Mouse (Mus musculus) embryo, embryonic 10.5 days (tissue): ENCODE data around the gene Arsb.
"Not testable (repeated sequence)": the region's sequence is repeated elsewhere in the genome, so short reads cannot be mapped to it uniquely, and the experiment has no call there.

Source experiments
- DNase-seq: peaks from one replicate; pipeline ENCODE4 v3.0.0-alpha.2; 2015; ENCODE audit warnings: low spot score

Gene Arsb

DNA sequence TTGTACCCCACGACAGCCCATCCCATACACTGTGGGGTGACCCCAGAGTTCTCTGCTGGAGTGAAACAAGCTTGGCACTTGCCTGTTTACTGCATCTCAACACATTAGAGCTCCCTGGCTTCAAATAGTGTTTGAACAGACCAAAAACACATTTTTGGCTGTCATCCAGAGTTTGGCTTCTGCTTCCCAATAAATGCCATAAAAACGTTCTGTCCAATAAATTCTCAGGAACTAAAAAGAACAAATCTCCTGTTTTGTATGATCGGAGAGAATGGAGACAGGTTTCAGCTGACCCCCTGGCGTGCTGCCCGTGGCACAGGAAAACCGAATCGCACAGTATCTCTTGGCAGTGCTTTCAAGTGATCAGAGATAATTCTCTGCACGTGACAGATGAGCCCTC lies 16.2 kb downstream of the Arsb start:
- DNase-seq = no peak

DNA sequence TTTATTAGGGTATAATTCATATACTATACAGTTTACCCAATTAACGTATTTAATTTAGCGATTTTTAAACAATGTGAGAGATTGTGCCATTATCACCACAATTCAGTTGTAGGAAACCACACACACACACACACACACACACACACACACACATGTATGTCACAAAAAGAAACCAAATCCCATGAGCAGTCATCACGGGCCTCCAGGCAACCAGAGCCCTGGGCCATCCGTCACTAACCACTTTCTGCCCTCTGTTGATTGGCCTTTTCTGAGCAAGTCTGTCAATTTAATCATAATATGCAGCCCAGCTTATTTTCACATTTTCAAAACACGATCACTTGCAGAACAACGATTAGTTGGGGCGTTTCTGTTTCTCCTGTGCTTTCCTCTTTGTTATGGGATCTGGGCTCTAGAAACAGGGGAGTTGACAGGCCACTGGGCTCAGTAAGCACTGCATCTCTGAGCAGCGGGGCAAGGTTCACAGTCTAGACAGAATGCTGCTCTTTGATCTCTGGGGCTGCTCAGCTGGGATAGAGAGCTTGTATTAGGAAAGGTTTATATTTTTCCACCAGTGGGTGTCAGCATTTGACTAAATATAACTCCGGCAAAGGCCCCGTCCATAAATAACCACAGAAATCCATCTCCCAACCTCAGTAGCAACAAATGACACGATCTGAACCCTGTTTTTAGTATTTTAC lies 21.7 kb downstream of the Arsb start:
- DNase-seq = peak; percentile 90

DNA sequence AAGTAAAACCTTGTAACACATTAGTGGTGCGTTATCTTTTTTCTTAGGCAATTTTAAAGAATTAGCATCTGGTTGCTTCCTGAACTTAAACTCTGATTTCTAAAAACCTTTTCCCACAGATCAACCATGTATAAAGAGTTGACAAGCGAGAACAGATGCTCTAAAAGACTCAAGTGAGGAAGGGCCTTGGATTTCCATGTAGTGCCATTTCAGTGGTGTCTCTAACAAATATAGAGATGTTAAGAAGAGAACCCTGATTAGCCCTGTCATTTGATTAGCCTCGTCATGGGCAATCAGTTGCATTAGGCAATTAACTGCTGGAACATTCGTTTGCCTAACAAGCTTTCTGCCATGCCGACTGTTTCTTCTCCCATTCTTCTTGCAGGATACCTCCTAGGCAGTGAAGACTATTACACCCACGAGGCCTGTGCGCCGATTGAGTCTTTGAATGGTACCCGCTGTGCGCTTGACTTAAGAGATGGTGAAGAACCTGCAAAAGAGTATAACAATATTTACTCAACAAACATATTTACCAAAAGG lies 22.3 kb downstream of the Arsb start:
- DNase-seq = no peak

DNA sequence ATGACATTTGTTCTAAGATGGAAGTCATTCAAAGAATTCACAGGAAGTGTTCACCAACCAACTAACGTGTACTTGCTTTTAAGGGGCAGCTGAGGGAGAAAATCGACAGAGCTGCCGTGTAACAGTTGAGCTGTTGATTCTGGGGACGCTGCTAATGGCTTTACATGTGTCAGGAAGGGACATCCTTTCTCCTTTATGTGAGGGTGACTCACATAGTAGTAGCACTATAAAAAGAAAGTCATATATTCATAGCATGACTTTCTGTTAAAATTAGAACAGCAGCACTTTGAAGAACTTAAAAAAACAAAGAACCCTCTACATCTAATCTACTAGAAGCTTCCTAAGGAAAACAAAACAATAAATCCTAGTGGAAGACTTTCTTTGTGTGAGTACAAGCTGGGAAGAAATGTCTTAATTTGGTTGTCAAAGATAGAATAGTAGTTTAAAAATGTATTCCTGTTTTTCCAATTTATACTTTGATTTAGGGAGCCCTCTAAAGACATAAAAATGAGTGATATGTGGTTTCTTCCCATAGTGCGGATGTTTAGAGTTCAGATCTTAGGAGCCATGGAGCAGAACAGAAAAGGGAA lies 25.7 kb downstream of the Arsb start:
- no peak for DNase-seq

DNA sequence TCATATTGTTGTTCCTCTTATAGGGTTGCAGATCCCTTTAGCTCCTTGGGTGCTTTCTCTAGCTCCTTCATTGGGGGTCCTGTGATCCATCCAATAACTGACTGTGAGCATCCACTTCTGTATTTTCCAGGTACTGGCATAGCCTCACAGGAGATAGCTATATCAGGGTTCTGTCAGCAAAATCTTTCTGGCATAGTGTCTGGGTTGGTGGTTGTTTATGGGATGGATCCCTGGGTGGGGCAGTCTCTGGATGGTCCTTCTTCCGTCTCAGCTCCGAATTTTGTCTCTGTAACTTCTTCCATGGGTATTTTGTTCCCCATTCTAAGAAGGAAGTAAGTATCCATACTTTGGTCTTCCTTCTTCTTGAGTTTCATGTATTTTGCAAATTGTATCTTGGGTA lies 38.9 kb downstream of the Arsb start:
- not testable (repeated sequence) for DNase-seq

DNA sequence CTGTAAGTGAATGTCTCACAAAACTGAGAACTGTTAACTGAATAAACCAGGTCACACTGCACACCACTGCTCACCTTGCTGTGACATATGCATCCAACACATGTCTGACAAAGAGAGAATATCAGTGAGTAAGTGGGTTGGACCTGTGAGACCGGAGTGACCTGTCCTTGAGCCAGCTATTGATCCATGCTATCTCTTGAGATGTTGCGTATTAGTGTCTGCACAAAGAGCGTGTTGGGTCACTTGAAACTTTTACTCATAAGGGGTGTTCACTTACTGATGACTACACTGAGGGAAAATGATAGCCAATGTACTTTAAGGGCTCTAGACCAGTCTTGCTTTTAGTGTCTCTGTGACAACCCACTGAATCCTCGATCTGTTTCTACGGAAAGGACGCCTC lies 42.7 kb downstream of the Arsb start:
- no peak for DNase-seq

DNA sequence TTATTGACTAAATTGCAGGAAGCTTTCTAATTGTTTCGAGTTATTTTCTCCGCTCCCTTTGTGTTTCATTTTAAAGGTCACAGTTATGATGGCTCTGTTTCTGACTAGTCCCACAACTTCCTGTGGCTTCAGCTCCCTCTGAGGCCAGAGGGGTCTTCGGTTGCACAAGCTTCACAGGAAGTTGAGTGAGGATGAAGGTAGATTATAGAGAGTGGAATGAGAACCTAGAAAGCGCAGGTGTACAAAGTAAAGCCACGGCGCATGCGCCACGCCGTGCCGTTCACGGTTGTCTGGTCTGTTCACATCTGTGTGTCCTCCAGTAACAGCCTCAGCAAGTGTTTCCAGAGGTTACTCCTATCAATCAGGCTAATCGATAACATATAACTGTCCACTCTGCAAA lies 43.2 kb downstream of the Arsb start:
- no peak for DNase-seq

DNA sequence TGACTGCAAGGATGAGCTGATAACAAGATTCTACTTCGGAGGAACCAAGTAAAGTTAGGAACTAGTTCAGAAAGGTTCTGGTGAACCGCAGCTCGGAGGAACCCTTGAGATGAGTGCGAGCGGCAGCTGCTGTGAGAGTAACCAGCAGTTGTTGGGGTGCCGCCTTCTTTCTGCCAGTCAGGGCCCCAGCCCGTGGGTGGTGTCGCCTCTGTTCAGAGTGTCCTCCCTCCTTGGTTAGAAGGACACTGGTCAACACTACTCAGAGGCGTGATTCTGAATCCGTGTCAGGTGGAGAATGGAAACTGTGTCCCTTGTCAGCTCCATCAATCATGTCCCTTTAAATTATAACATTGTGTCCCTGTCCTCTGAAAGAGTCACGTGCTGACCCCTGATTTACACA lies 43.7 kb downstream of the Arsb start:
- no peak for DNase-seq

DNA sequence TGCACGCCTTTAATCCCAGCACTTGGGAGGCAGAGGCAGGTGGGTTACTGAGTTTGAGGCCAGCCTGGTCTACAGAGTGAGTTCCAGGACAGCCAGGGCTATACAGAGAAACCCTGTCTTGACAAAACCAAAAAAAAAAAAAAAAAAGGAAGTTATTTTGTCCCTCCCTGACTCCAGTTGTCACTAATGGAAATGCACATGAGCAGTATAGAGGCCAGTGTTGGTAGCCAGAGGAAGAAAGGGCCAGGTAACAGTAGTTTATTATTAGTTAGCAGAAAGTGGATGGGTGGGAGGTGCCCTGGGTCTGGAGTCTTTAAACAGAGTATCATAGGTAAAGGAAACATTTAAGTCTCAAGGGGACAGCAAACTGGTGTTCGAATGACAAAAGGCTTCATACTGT lies 44.7 kb downstream of the Arsb start:
- no peak for DNase-seq

DNA sequence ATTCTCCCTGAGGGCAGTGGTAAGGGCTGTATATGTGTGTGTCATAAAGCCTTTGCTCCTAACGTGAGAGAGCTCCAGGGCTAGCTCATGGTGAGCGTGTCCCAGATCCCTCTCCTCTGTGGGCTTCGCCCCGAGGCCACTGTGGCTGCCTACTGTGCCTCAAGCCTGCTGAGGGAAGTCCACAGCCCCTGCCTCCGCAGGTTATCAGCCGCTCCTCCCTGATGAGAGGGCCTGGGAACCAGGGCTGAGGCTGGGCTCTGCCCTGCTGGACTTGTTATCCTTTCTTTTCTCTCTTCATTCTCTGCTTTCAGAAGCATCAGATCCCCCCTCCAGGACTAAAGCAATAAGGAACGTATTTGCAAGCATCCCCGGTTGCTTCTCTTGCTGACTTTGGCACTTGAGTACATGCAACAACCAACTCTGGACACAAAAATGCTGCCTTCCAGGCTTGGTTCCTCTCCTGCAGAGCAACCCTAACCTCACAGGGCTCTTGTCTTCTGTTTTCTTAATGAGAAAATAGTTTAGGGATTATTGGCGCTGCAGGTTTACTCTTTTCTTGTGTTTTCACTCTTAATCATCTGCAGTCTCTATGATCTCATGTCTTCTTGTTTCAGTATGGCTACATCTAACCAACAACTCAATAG lies 45.4 kb downstream of the Arsb start:
- DNase-seq = no peak

DNA sequence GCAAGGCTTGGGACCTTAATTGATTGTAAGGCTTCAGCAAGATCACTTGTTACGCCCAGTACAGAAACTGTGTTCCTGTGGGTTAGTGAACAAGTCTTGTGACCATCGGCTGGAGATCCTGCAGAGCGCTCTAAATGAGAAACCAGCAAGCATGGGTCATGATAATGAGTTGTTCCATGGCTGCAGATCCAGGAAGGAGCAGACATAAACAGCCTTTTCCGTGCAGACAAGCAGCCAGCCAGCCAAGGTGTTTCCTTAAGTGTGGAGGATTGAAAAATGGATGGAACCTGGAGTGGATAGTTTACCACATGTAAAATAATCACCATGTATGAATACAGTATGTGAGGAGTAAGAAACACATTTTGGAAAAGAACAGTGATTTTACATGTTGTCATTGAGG lies 48.7 kb downstream of the Arsb start:
- DNase-seq = no peak

DNA sequence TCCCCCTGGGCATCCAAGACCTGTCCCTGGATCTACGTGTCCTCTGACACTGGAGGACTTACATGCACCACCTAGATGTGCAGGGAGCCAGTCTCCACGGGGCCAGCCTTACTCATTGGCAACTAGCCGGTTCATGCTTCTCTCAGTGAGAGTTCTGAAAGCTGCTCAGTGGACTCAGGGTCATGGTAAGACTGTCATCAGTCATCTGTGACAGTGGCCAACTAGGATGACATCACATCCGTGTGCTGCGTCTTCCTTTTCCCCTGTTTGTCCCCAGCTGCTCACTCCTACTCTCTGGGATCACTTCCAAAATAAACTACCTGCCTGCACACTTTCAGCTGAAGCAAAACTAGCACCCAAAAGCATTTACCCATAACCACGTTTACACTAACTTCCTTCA lies 50.6 kb downstream of the Arsb start:
- no peak for DNase-seq

DNA sequence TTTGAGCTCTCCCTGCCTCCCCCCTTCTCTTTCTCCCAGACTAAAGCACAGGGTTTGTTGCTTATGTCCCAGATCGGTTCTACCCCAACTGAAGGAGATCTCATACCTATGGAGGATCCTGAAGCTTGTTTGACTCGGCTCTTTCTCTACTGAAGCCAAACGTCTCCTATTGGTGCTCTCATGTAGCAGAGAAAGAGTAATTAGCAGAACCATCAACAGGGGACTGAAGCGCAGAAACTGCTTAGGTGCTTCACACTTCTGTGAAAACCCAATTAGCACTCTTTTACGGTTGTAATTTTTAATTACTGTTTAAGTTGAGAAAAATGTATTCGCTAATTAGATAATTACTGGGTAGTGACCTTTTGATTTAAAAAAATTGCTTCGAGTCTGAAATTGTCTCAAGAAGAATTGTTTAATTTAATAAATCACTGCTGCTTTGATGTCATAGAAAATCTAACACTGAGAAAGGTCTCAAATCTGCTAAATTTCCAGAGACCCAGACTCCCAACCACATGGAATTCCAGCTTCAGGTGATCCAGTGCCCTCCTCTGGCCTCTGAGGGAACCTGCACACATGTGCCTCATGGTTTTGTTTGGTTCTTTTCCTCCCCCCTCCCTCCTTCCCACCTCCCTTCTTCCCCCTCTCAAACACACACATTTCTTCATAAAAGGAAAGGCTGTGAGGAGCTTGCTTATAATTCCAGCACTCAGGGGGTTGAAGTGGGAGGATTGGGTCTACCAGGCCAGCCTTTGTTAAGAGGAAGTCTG lies 54.5 kb downstream of the Arsb start:
- no peak for DNase-seq

DNA sequence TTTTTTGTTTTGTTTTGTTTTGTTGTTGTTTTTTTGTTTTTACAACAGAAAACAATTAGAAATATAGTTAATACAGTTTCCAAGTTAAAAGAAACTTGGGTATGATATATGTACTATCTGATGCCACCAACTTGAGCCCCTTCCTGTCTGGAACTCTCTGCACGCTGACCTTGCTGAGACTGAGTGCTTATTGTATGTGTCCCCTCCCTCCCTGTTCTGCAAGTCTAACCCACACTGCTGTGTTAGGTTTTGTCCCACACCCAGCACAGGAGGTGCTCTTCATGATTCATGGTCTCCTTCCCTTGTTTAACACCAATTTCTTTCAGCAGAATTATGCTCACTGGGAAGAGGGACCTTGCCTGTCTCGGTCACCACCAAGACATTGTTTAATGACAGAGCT lies 56.3 kb downstream of the Arsb start:
- DNase-seq = no peak

DNA sequence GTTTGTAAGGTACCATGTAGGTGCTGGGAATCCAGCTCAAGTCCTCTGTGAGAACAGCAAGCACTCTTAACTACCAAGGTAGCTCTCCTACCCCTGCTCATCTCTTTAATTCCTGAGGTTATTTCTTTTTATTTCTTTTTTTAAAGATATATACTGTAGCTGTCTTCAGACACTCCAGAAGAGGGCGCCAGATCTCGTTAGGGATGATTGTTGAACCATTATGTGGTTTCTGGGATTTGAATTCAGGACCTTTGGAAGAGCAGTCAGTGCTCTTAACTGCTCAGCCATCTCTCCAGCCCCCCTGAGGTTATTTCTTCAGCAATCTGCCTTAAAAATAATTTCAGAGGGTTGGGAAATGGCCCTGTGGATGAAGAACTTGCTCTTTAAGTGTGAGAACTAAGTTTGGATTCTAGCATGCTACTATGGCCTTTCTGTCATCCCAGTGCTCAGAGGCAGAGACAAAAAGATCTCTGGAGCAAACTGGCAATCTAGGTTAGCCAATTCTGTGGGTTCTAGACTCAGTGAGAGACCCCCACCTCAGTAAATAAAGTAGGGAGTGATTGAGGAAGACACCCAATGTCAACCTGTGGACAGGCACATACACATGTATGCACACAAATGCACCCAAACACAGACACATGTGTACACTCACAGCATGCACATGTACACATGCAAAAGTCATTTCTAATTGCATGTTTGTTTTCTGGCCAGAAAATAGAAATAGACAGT lies 58.3 kb downstream of the Arsb start:
- no peak for DNase-seq

DNA sequence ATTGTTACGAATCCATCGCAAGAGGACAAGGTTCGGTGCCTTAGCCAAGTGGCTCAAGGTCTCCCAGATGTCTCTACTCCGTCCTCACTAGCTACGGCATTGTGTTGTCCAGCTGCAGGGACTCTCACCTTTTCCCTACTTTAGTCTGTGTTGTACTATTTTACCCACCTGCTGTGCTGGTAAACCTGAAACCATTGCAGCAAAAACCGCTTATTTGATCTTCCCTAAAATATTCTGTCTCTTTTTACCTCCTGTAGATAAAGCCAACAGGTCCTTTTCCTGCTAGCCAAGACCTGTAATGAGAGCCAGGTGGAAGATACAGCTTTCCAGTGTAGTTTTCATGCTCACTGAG lies 58.8 kb downstream of the Arsb start:
- no peak for DNase-seq

DNA sequence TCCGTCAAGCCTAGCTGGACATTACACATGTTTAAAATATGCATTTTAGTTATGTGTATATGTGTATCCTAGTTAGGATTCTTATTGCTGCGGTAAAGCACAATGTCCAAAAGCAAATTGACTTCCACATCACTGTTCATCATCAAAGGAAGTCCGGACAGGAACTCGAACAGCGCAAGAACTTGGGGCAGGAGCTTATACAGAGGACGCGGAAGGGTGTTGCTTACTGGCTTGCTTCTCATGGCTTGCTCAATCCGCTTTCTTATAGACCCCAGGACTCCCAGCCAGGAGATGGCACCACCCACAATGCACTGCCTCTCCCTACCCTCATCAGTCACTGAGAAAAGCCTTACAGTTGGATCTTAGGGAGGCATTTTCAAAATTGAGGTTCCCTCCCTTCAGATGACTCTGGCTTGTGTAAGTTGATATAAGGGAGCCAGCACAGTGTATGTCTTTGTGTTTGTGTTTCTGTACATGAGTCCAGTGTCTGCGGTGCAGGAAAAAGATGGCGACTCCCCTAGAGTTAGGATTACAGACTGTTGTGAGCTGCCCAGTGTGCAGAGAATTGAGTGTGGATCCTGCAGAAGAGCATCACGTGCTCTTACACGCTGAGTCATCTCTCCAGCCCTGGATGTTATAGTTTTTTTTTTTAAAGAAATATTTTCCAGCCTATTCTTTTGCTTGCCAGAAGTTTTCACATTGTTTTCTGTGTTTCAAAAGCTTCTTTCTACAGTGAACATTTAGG lies 66.2 kb downstream of the Arsb start:
- DNase-seq = no peak

DNA sequence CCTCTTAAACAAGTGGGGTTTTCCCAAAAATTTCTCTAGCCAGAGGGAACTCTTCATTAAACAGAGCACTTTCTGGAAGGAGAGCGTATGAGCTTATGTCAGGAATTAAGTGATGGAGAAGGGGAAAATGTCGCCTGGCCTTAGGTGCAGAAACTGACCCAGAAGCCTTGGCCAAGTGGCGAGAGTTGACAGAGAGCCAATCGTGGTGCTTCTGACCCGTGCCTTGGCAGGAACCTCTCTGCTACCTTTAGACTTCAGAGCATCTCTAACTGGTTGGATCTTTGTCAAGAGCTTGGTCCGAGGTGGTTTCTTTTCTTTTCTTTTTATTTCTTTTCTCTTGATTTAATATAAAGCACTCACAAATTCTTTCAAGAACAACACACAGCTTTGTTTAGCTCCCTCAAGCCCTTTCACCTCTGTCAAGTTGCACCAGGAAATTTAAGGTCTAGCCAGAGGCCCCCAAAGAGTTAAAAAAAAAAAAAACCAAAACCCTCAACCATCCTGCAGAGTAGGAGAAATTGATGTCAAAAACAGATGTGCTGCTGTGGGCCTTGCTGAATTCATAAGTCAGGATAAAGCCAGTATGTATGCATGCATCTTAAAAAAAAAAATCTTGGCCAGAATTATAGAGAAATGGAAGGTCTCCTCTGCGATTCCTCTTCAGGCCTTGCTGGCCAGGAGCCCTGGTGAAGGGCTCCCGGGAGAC lies 67.2 kb downstream of the Arsb start:
- DNase-seq = no peak

DNA sequence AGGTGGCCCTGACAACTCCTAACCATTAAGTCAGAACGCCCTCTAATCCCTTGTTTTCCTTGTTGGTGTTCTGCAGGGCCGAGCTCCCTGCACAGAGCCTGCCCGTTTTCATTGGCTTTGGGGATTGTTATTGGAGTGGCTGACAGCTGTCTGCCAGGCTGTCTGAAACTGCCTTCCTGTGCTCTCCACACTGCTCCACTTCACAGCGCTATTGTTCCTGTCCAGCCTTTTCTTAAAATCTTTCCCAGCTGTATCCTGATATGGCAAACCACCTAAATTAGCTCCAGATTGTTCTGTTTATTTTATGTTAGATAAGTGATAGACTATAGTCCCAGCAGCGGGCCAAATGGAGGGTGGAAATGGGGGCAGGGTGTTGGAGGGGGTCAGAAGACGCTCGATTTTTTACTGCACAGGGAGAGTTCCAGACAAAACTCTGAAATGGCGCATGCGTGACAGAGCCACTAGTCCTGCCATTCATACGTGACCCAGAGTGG lies 67.8 kb downstream of the Arsb start:
- DNase-seq = peak; percentile 84

DNA sequence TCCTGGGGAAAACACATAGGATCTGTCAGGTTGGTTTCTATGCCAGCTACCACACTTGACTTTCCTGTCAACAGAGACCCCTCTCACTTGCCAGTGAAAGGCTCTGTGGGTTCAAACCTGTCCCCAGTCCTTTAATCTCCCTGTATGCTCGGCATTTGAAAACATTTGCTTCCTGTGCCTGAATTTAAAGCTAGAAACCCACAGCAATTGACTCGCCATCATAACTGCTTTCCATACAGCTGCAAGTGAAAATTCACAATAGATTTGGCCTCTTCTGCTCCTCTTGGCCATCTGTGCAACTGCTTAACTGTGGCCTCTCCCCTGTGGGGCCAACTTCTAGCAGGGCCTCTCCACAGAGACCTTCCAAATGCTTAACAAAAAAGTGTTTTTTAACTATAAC lies 68.3 kb downstream of the Arsb start:
- DNase-seq = no peak

DNA sequence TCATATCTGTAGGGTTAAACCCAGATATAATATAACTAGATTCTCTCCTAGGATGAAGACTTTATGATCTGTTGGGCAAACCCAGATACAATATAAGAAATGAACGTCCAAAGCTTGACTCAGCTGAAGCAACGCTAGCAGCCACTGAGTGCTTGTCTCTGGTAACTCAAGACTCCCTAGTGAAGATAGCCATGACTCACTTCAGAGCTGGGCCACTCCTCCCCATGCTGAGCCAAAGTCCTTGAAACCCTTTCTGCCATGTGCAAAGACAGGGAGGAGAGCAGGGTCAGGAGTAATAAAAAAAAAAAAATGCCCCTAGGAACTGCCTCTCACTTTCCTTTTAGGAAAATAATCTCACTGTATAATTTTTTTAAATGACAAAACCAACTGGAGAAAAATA lies 68.7 kb downstream of the Arsb start:
- no peak for DNase-seq
